Mouse (Mus musculus) cortical plate, adult 2 months (tissue): Measurements from ENCODE around the gene Cmc1.

ENCODE experiments used
- CTCF ChIP-seq: fragments of 200-500 bp; IDR thresholded peaks from 2 replicates; pipeline ENCODE4 v1.5.1; 2011; ENCODE audit warnings: mild to moderate bottlenecking, control low read depth, low read length; ENCODE audit not compliant: insufficient read depth; ENCODE audit errors: extremely low read depth
- POLR2A ChIP-seq: fragments of 200-500 bp; IDR thresholded peaks from 2 replicates; pipeline ENCODE4 v1.6.1; 2011; ENCODE audit warnings: mild to moderate bottlenecking, low read length, control low read depth; ENCODE audit not compliant: insufficient read depth; ENCODE audit errors: extremely low read depth

GRCm38 (mm10) chr9:118029490-118029889, 120.5 kb downstream of the Cmc1 start:
- TF ChIP-seq POLR2A (no peak), CTCF (no peak)
